In the genomic region with DNA sequence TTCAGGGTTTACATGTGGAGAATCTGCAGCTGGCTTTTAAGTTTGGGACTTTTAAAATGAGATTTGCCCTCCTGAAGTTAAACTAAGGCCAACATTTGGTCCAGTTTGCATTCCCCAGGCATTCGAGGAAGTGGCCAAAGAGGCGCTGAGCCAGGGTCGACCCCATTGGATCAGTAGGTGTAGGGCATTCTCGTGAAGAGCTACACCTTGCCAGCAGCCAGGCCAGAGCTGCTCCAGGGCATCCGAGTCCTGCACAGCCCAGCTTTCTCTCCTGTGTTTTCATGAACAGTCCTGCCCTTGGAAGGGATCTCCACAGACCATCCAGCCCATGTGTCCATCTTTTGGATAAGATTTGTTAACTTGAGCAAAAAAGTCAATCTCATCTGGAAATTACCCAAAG, we compare ENCODE assay signal across 25 mouse cellular contexts.
"Had no signal": no experiment of that assay in that cellular context is flagged by ENCODE, and none has a peak within 500 bp of the region (broad histone marks: within the 10 kb centered on the region; RNA-seq: fewer than 3 reads in every experiment).

No protein-coding gene starts in this region.

- H3K27me3 ChIP-seq: heart, embryonic 13.5 days; heart, embryonic 15.5 days; hindbrain, embryonic 12.5 days; intestine, embryonic 15.5 days; limb, embryonic 12.5 days; liver, embryonic 13.5 days had no signal

- ATAC-seq: hindbrain, embryonic 16.5 days; inflammation-experienced regulatory T-cells, adult 6 months; intestine, embryonic 15.5 days; intestine, postnatal 0 days had no signal

- H3K4me2 ChIP-seq: heart, embryonic 13.5 days; heart, embryonic 15.5 days; hindbrain, embryonic 12.5 days; hindbrain, embryonic 14.5 days; intestine, embryonic 15.5 days; limb, embryonic 12.5 days; liver, embryonic 11.5 days; liver, embryonic 13.5 days had no signal

- H3K4me3 ChIP-seq: heart, embryonic 10.5 days; heart, embryonic 13.5 days; heart, embryonic 15.5 days; hindbrain, embryonic 10.5 days; hindbrain, embryonic 12.5 days; intestine, embryonic 15.5 days; layer of hippocampus, adult 2 months; left cerebral cortex, adult 2 months; limb, embryonic 10.5 days; limb, embryonic 12.5 days; liver, embryonic 13.5 days had no signal

- H3K36me3 ChIP-seq: heart, embryonic 13.5 days; heart, embryonic 15.5 days; hindbrain, embryonic 12.5 days; intestine, embryonic 15.5 days had no signal

- H3K27ac ChIP-seq: heart, embryonic 10.5 days; hindbrain, embryonic 10.5 days; hindbrain, embryonic 12.5 days; hindbrain, embryonic 14.5 days; left cerebral cortex, adult 2 months; limb, embryonic 10.5 days; limb, embryonic 12.5 days had no signal

- H3K4me1 ChIP-seq: hindbrain, embryonic 12.5 days had no signal

- H3K9ac ChIP-seq: heart, embryonic 13.5 days; heart, embryonic 15.5 days; hindbrain, embryonic 12.5 days; hindbrain, embryonic 14.5 days; intestine, embryonic 15.5 days; limb, embryonic 12.5 days; liver, embryonic 13.5 days had no signal

- DNase-seq: gastrocnemius, postnatal 10 days; gastrocnemius, postnatal 25 days; heart, postnatal 4 days; kidney, adult 18-20 months; kidney, adult 8-10 months; kidney, postnatal 10 days; kidney, postnatal 25 days; kidney, postnatal 4 days; liver; liver, embryonic 13.5 days had no signal

- H3K9me3 ChIP-seq: heart, embryonic 10.5 days; heart, embryonic 13.5 days; heart, embryonic 15.5 days; hindbrain, embryonic 10.5 days; hindbrain, embryonic 12.5 days; intestine, embryonic 15.5 days; limb, embryonic 10.5 days; limb, embryonic 12.5 days; liver, embryonic 13.5 days had no signal
